Mouse (Mus musculus) neutrophil, adult 5-6 weeks (primary cell): Measurements from ENCODE around the gene Alkbh3. TPM values are rescaled to one million over a fixed set of nuclear protein-coding genes. Genes with fewer than 3 reads are reported as not detected.

Experiments
- ATAC-seq: fragments of 151-379, 151-347 bp; 2 replicates; pipeline ENCODE4 v1.8.0; 2017; ENCODE audit warnings: mild to moderate bottlenecking, moderate TSS enrichment; ENCODE audit not compliant: insufficient number of reproducible peaks, poor library complexity, low FRiP score, severe bottlenecking; ENCODE audit errors: extremely low read depth
- total RNA-seq: library from RNA; stranded (forward); fragments of 200-1000 nt; gene quantifications from 2 replicates; pipeline ENCODE4 v1.2.3, GENCODE M21; 2017

Alkbh3 gene
- total RNA-seq, 1 experiment from 2014 or later, result 32.0 TPM

DNA sequence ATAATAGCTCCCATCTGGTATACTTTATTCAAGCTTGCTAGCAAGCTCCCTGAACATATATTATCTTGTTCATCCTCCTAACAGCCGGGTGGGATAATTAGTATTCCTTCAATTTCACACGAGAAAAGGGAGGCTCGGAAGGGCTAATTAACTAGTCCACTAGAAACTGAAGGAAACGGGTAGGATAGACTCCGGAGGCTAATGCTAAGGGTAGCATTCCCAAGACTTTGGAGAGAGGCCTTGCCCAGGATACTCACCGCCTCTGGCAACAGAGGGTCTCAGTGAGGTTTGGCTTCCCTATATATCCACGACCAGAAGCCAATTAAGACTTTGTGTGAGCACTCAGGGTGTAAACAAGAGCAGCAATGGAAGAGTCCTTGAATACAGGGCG, 52.8 kb downstream of the Alkbh3 start:
- ATAC-seq, result no peak

DNA sequence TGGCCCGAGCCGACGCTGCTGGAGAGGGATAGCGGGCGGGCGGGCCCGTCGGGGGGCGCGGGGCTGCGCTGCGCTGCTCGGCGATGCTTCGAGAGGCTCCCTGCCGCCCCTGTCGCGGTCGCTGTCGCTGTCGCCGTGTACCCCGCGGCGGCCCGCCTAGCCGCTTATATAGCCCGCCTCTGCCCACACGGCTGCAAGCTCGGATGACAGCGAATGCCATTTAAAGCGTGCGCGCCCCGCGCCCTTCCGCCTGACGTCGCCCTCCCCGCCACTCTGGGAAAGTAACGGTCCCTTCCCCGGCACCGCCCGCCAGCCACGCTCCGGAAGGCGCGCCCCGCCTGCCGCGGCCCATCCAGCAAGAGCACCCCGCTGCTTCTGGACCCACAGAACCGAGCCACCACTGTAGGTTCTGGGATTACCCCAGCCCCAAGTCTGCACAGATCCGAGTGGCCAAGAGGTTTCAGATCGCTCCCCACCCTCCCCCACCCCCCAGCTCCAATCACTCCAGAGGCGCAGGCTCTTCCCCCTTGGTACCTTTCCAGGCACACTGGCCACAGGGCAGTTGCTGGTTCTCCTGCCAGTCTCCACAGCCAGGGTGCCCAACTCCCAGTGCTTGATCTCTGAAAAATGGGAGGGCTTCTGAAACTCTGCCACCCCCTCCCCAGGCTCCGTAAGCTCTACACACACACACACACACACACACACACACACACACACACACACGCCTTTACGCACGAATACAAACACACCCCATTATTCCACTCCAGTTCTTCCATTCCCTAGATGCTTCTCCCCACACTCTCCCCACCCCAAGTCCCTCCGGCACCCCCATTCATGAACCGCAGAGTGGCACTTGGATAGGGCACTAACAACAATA, 53.5 kb downstream of the Alkbh3 start, which contains the start of gene Gm13889:
Gene Gm13889 (minus strand): TSS at position 294 of the 877 bp plus-strand sequence.
- ATAC-seq, result no peak

- no peak for ATAC-seq
These were observed 54.2 kb downstream of the Alkbh3 start for GRCm38 (mm10) chr2:93956331-93956801.

- no peak for ATAC-seq
These were observed 54.7 kb downstream of the Alkbh3 start for GRCm38 (mm10) chr2:93955886-93956285.

DNA sequence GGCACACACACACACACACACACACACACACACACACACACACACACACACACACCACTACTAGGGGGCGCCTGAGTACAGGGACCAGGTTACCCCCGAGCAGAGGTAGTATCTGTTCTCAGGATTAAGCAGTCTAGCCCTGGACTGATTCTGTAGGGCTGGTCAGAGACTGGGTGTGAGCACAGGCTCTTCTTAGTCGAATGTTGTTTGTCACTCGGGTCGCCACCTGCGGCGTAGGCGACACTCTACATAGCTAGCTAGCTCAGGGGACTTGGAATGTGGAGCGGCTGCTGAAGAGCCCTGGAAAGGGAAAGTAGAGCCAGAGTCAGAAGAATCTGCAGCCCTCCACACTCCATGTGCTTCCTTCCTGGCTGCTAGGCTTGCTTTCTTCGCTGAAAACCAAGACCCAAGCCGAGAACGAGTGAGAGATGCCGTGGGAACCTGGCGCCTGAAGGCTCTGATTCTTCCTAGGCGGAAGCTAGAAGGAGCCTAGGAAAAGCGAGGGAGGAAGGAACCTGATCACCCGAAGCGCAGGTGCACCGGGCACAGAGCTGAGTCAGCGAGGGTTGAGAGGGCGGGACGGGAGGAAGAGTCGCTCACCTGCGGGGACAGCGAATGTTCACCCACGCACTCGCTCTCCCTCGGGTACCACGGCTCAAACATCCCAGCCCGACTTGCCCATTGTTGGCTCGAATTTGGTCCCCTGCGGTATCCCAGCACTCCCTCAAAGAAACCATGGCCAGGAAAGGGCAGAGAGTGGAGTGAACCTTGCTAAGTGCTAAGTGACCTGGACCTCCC, 55.6 kb downstream of the Alkbh3 start:
- no peak for ATAC-seq

GRCm38 (mm10) chr2:93953726-93954125, 56.9 kb downstream of the Alkbh3 start:
- ATAC-seq, result no peak

GRCm38 (mm10) chr2:93946976-93947375, 63.6 kb downstream of the Alkbh3 start:
- ATAC-seq, result no peak

DNA sequence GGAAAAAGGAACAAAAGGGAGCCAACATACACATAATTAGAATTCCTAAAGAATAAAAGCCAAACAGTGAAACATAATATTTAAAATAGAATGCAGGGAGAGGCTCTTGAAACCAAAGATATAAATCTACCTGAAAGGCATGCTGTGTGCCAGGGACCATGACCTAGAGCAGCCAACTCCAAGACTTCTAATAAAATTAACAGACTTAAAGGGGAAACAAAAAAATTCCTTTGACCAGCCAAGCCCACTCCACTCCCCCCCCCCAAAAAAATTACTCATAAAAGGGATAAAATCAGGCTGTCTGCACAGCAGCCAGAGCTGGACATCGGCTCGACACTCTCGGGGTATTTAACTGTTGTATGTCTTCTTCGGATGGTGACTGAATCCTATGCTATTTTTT, 65.8 kb downstream of the Alkbh3 start:
- no peak for ATAC-seq

DNA sequence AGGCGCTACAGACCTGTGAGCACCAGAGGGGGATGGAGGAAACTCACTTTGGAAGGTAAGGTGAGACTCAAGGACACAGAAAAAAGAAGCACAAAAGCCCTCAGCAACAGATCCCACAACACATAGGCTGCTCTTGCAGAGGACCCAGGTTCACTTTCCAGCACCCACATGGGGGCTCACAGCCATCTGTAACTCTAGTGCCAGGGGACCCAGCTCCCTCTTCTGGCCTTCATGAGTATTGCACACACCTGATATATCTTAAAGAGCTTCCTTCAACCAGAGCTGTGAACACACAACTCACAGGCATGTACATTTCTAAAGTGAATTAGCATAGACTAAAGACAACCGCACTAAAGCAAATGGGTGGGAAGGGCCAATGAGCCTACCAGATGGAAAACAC, 66.5 kb downstream of the Alkbh3 start:
- no peak for ATAC-seq

DNA sequence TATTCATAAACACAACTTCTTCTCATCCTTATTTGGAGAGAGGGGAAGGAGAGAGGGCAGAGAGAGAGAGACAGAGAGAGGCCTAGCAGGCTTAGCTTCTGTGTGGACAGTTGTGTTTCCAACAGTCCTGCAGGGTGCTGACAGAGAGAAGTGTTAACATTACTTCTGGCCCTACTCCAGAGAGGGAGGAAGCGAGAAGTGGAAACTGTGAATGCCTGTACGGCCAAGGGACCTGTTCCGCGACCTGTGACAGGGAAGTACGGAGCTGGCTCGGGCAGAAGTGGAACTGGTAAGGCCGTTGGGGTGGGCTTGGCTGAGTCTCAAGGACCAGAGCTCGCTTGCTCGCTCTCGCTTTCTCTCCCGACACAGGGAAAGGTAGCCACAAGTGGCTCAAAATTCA, 68.9 kb downstream of the Alkbh3 start:
- no peak for ATAC-seq

DNA sequence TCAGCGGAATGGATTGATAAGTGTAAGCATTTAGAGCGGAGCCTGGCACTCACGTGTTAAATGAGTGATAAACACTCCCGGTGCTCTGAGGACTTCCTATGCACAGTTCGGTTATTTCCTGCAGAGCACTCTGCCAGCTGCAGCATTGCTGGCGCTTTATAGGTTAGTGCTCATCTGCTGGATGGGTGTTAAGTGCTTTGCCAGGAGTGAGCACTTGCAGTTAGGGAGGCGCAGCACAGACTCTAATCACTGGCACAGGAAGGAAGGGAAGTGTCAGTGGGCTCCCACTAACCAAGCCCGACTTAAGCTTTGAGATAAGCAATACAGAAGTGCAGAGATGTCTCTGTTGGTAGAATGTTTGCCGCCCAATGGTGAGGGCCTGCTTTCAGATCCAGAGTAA, 72.1 kb downstream of the Alkbh3 start:
- ATAC-seq, result no peak

Other genes starting within 250 kb of the Alkbh3 start
- gene Ext2, start 188.2 kb downstream of the Alkbh3 start, total RNA-seq, result 18.5 and 24.2 TPM in 2 replicates
- 11.9 and 13.4 TPM in 2 replicates for gene Accs, start 160.9 kb downstream of the Alkbh3 start, total RNA-seq
- gene Accsl, start 141.7 kb downstream of the Alkbh3 start, total RNA-seq, result not detected in 2 replicates
- gene Gm13889, start 53.6 kb downstream of the Alkbh3 start, total RNA-seq, result 0.49 TPM in 1 of 2 replicates, not detected in the other
- gene Gm27027, start 14.5 kb downstream of the Alkbh3 start, total RNA-seq, result not detected in 2 replicates
- 23.8 and 31.5 TPM in 2 replicates for gene Hsd17b12, start 147.2 kb upstream of the Alkbh3 start, total RNA-seq